Mouse (Mus musculus): ENCODE measurements around the gene Fam193a.

GRCm38 (mm10) chr5:34439768-34440167 is 70.0 kb downstream of the Fam193a start:
- TF ChIP-seq GATA1 (IDR thresholded peaks at IDR 0.05; ENCODE audit: borderline replicate concordance, low read length) (no peak), FLI1 (IDR thresholded peaks at IDR 0.05; ENCODE audit: low read length) (no peak)

Data from megakaryocyte, embryonic 14.5 days (primary cell).